Mouse (Mus musculus) forebrain, embryonic 11.5 days (tissue): Measurements from ENCODE around the gene Hspa5. TPM values are rescaled to one million over a fixed set of nuclear protein-coding genes. Genes with fewer than 3 reads are reported as not detected.
"Not testable (repeated sequence)": the region's sequence is repeated elsewhere in the genome, so short reads cannot be mapped to it uniquely, and the experiment has no call there.

Experiments used
- ATAC-seq: fragments of 200-750 bp; cut with Nextera tagmentation; replicated peaks from 2 replicates; pipeline ENCODE4 v1.8.0; 2017; ENCODE audit warnings: moderate TSS enrichment; ENCODE audit not compliant: low FRiP score
- DNase-seq: peaks from one replicate; pipeline ENCODE4 v3.0.0-alpha.2; 2017; ENCODE audit warnings: low spot score
- H3K27ac ChIP-seq: fragments of 300-500 bp; sonication (generic); 2 replicates; pipeline ENCODE4 v1.5.1; 2014; ENCODE audit warnings: low read depth, low read length
- H3K27me3 ChIP-seq: fragments of 300-500 bp; sonication (generic); 2 replicates; pipeline ENCODE4 v1.6.1; 2014; ENCODE audit warnings: mild to moderate bottlenecking, low read length, mixed read lengths; ENCODE audit not compliant: control insufficient read depth, insufficient read depth
- H3K36me3 ChIP-seq: fragments of 300-500 bp; sonication (generic); 2 replicates; pipeline ENCODE4 v1.6.1; 2014; ENCODE audit warnings: mild to moderate bottlenecking, low read length, moderate library complexity, mixed read lengths; ENCODE audit not compliant: control insufficient read depth, insufficient read depth
- H3K4me1 ChIP-seq: fragments of 300-500 bp; sonication (generic); replicated peaks from 2 replicates; pipeline ENCODE4 v1.6.1; 2014; ENCODE audit warnings: low read length, mixed read lengths; ENCODE audit not compliant: control insufficient read depth, insufficient read depth
- H3K4me2 ChIP-seq: fragments of 300-500 bp; sonication (generic); 2 replicates; pipeline ENCODE4 v1.6.1; 2014; ENCODE audit warnings: low read depth, mild to moderate bottlenecking, low read length, moderate library complexity, mixed read lengths; ENCODE audit not compliant: severe bottlenecking
- H3K4me3 ChIP-seq: fragments of 300-500 bp; sonication (generic); 2 replicates; pipeline ENCODE4 v1.5.1; 2014; ENCODE audit warnings: low read depth, low read length
- H3K9ac ChIP-seq: fragments of 300-500 bp; sonication (generic); 2 replicates; pipeline ENCODE4 v1.6.1; 2014; ENCODE audit warnings: low read length
- H3K9me3 ChIP-seq: fragments of 300-500 bp; sonication (generic); 2 replicates; pipeline ENCODE4 v1.6.1; 2016; ENCODE audit warnings: low read length, mixed read lengths; ENCODE audit not compliant: control insufficient read depth
- WGBS: fragments of 180-500 bp; shearing (Covaris S2); extraction: QIAGEN DNeasy Blood & Tissue Kit; methylation state at CpG from one replicate; pipeline ENCODE4 v1.1.7; 2014; 5-methylcytosine and 5-hydroxymethylcytosine counted together
- polyA plus RNA-seq: library from polyadenylated mRNA; unstranded; fragments of >200 nt; fragmentation: Nextera tagmentation; extraction: Ambion mirVana; gene quantifications from 2 replicates; pipeline ENCODE4 v1.2.1, GENCODE M21; 2014

Gene Hspa5
- polyA plus RNA-seq, 1 experiment from 2014 or later: 789 TPM

DNA sequence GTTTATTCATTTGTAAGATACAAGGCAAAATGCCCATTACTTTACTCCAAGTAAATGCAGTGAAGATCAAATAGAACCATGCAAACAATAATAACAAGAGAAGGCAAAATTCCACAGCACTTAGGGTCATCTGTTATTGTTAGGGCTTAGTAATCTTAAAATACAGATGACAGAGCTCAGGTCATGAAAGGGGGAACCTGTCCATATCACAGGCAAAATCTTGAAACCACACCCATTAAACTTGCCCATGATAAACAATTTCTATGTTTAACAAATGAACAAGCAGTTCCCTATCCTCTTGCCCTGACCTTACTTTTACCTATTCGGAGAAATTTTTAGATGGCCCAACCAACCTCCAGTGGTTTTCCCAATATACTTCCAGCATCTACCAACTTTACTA is 37.8 kb downstream of the Hspa5 start:
- H3K36me3 ChIP-seq: no peaks in the 10 kb centered on the region
- no peak overlapping the region for H3K4me3 ChIP-seq
- H3K9ac ChIP-seq: no peak overlapping the region
- ATAC-seq (no peak), DNase-seq (no peak)
- H3K27me3 ChIP-seq: no peaks in the 10 kb centered on the region
- WGBS: 94% methylated on average over 1 of the region's 1 CpGs
- no peak overlapping the region for H3K4me2 ChIP-seq
- no peaks in the 10 kb centered on the region for H3K4me1 ChIP-seq
- H3K9me3 ChIP-seq: no peaks in the 10 kb centered on the region
- no peak overlapping the region for H3K27ac ChIP-seq

DNA sequence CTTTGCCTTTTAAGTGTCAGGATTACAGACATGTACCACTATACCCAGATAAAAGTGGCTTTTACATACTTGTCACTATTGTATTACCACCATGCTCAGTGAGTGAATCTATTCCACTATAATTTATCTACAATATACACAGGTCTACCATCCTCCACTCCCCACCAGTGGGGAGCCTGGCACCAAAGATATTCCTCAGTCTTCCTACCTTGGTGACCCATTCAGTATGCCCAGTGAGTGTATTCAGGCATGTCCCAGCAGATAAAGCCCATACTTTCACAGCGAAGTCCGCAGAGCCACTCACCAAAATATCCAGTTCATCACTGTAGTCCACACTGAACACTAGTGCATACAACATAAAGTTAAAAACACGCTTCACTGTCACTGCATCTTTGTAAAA is 39.0 kb downstream of the Hspa5 start:
- H3K27ac ChIP-seq: no peak overlapping the region
- no peaks in the 10 kb centered on the region for H3K9me3 ChIP-seq
- no peak overlapping the region for H3K9ac ChIP-seq
- ATAC-seq: no peak
- no peak for DNase-seq
- no peak overlapping the region for H3K4me3 ChIP-seq
- no peaks in the 10 kb centered on the region for H3K4me1 ChIP-seq
- WGBS: 96% methylated on average over 3 of the region's 3 CpGs
- no peaks in the 10 kb centered on the region for H3K27me3 ChIP-seq
- H3K4me2 ChIP-seq: no peak overlapping the region
- H3K36me3 ChIP-seq: no peaks in the 10 kb centered on the region

- Histone ChIP-seq H3K4me1 (no peaks in the 10 kb centered on the region), H3K4me3 (no peak overlapping the region), H3K27me3 (no peaks in the 10 kb centered on the region), H3K36me3 (no peaks in the 10 kb centered on the region), H3K27ac (no peak overlapping the region), H3K4me2 (no peak overlapping the region), H3K9me3 (no peaks in the 10 kb centered on the region), H3K9ac (no peak overlapping the region)
- DNase-seq: no peak
- ATAC-seq: no peak
- WGBS: 87% methylated on average over 7 of the region's 7 CpGs
These were observed 40.9 kb downstream of the Hspa5 start for GRCm38 (mm10) chr2:34812706-34813105.

DNA sequence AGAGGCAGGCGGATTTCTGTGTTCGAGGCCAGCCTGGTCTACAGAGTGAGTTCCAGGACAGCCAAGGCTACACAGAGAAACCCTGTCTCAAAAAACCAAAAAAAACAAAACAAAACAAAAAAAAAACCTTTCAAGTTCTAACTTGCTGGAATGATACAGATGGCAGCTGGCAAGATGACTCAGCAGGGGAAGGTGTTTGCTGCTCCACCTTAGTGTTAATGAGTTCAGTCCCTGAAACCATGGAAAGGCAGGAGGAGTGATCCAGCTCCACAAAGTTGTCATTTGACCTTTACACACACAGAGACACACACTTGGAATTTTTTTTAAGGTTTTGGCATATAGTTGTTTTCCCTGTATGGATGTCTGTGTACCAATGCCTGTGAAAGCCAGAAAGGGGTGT is 44.1 kb downstream of the Hspa5 start:
- not testable (repeated sequence) for DNase-seq, H3K4me2 ChIP-seq, H3K9me3 ChIP-seq, H3K9ac ChIP-seq, H3K4me1 ChIP-seq, H3K27ac ChIP-seq, ATAC-seq, H3K36me3 ChIP-seq, H3K27me3 ChIP-seq, H3K4me3 ChIP-seq
- WGBS: 97% methylated on average over 2 of the region's 2 CpGs

DNA sequence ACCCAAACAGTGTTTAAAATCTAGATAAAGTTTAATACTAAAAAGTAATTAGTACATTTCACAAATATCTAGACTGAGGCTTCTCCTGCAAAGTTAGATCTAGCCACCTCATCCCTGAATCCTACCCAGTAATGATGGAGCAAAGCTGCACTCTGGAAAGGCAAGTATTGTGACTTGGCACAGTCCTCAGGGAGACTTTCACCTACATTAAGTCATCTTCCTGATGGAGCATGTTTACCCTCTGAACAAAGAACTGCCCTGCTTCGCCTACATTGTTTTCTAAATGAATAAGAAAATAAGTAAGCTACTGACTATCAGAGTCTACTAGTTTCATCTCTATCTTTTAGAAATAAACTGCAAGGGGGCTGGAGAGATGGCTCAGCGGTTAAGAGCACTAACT is 46.7 kb downstream of the Hspa5 start:
- WGBS: 92% methylated on average over 2 of the region's 2 CpGs
- no peak for DNase-seq
- ATAC-seq: no peak
- no peak overlapping the region for H3K4me2 ChIP-seq
- no peaks in the 10 kb centered on the region for H3K9me3 ChIP-seq
- no peaks in the 10 kb centered on the region for H3K27me3 ChIP-seq
- no peaks in the 10 kb centered on the region for H3K4me1 ChIP-seq
- H3K4me3 ChIP-seq: no peak overlapping the region
- no peak overlapping the region for H3K27ac ChIP-seq
- no peak overlapping the region for H3K9ac ChIP-seq
- H3K36me3 ChIP-seq: no peaks in the 10 kb centered on the region; the same call in 1 of the 2 replicates

DNA sequence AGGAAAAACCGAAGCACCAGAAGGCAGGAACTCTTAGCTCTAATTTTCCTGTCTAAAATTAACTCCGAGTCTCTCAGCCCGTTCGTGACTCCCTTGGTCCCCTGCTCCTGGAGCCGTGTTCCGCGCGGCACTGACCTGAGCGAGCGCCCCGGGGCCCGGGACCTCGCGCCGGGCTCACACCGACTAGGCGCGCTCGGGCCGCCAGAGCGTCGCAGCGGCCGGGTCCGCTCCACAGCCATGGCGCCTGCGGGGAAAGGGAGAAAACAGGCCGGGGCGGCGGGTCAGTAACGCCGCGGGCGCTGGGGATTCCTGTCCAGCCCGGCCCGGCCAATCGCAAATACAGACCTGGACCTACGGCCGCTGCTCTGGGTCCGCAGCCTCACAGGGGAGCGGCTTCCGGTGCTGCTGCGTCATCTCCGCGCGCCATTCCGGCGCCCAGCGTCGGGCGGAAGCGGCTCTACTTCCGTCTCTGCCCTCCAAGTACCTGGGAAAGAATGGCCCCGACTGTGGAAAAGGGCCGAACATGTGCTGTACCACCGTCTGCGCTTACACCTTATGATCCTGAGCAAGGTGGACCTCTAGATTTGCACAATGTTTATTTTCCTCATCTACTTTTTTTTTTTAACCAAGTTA is 54.2 kb downstream of the Hspa5 start, which contains the start of gene Fbxw2:
Gene Fbxw2 (minus strand): TSS at position 485 of the 633 bp plus-strand sequence.
- peak within 1 kb of the TSS; percentile 97 for H3K4me3 ChIP-seq
- H3K36me3 ChIP-seq: no peaks in the 10 kb centered on the region
- WGBS: under 1% methylated on average over 56 of the region's 57 CpGs
- peak within 1 kb of the TSS; percentile 68 for H3K27ac ChIP-seq
- H3K4me1 ChIP-seq: peaks cover 3% of the 10 kb centered on the region
- peak within 1 kb of the TSS; percentile 97 for H3K9ac ChIP-seq
- no peaks in the 10 kb centered on the region for H3K27me3 ChIP-seq
- H3K4me2 ChIP-seq: peak within 1 kb of the TSS; percentile 88
- DNase-seq: peak; percentile 96
- peak; percentile 97 for ATAC-seq
- no peaks in the 10 kb centered on the region for H3K9me3 ChIP-seq

DNA sequence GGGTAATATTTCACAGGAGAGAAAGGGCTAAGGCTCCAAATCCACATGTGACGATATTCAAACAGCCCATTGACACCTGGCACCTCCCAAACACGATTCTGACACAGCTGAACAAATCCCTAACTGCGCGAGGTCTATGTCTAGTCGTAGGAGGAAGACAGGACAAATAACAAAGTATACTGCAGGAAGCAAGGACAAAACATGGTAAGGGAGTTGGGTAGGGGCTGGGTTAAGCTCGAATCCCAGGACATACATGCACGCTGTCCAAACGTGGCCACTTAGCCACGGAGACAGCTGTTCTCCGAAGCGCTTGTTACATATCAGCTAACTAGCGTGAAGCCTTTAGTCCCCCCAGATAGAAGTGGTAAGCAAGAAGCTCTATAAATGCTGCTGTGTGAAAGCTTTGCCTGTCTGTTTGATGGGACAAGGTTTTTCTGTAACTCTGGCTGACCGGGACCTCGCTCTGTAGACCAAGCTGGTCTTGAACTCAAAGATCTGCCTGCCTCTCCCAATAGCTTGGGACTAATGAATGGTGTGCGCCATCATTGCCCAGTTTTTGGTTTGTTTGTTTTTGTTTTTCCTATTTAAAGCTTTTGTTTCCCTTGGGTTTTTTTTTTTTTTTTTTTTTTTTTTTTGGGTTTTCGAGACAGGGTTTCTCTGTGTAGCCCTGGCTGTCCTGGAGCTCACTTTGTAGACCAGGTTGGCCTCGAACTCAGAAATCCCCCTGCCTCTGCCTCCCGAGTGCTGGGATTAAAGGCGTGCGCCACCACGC is 54.9 kb downstream of the Hspa5 start:
- Histone ChIP-seq H3K9me3 (no peaks in the 10 kb centered on the region), H3K9ac (peak overlapping the region; percentile 97), H3K27ac (no peak overlapping the region), H3K4me2 (peak overlapping the region; percentile 88), H3K4me3 (peak overlapping the region; percentile 97), H3K36me3 (no peaks in the 10 kb centered on the region), H3K4me1 (peaks cover 3% of the 10 kb centered on the region), H3K27me3 (no peaks in the 10 kb centered on the region)
- DNase-seq (no peak), ATAC-seq (peak; percentile 27; the same call in 1 of the 2 replicates)
- WGBS: 36% methylated on average over 20 of the region's 21 CpGs
